Mouse (Mus musculus) lung, embryonic 14.5 days (tissue): ENCODE measurements around the gene Pard6a. TPM values are rescaled to one million over a fixed set of nuclear protein-coding genes. Genes with fewer than 3 reads are reported as not detected.

Experiments
- ATAC-seq: fragments of 200-750 bp; cut with Nextera tagmentation; 2 replicates; pipeline ENCODE4 v1.8.0; 2017; ENCODE audit warnings: mild to moderate bottlenecking, moderate TSS enrichment, moderate library complexity; ENCODE audit not compliant: insufficient read depth
- DNase-seq: peaks from one replicate; pipeline ENCODE4 v3.0.0-alpha.2; 2015
- H3K27ac ChIP-seq: fragments of 300-500 bp; sonication (generic); 2 replicates; pipeline ENCODE4 v1.5.1; 2014; ENCODE audit warnings: low read depth, mild to moderate bottlenecking, moderate library complexity
- H3K27me3 ChIP-seq: fragments of 300-500 bp; sonication (generic); 2 replicates; pipeline ENCODE4 v1.6.1; 2014; ENCODE audit warnings: low read length, control low read depth; ENCODE audit not compliant: insufficient read depth
- H3K36me3 ChIP-seq: fragments of 300-500 bp; sonication (generic); 2 replicates; pipeline ENCODE4 v1.6.1; 2014; ENCODE audit warnings: control low read depth; ENCODE audit not compliant: insufficient read depth
- H3K4me1 ChIP-seq: fragments of 300-500 bp; sonication (generic); 2 replicates; pipeline ENCODE4 v1.6.1; 2014; ENCODE audit warnings: antibody characterized with exemption, control low read depth; ENCODE audit not compliant: insufficient read depth
- H3K4me2 ChIP-seq: fragments of 300-500 bp; sonication (generic); 2 replicates; pipeline ENCODE4 v1.6.1; 2014; ENCODE audit warnings: mild to moderate bottlenecking
- H3K4me3 ChIP-seq: fragments of 300-500 bp; sonication (generic); 2 replicates; pipeline ENCODE4 v1.5.1; 2014; ENCODE audit warnings: low read depth, low read length
- H3K9ac ChIP-seq: fragments of 300-500 bp; sonication (generic); 2 replicates; pipeline ENCODE4 v1.6.1; 2014
- H3K9me3 ChIP-seq: fragments of 300-500 bp; sonication (generic); 2 replicates; pipeline ENCODE4 v1.6.1; 2016; ENCODE audit warnings: low read depth, low read length, control low read depth
- CTCF ChIP-seq: IDR thresholded peaks from 2 replicates; pipeline ENCODE4 v1.5.1; 2016; ENCODE audit warnings: antibody characterized with exemption, low read depth
- WGBS: fragments of 180-500 bp; shearing (Covaris S2); extraction: QIAGEN DNeasy Blood & Tissue Kit; methylation state at CpG from one replicate; pipeline ENCODE4 v1.1.7; 2014; 5-methylcytosine and 5-hydroxymethylcytosine counted together
- polyA plus RNA-seq: library from polyadenylated mRNA; unstranded; fragments of >200 nt; fragmentation: Nextera tagmentation; extraction: Ambion mirVana; gene quantifications from 2 replicates; pipeline ENCODE4 v1.2.1, GENCODE M21; 2014

Gene Pard6a
- 13.4 and 13.6 TPM in 2 replicates for polyA plus RNA-seq

DNA sequence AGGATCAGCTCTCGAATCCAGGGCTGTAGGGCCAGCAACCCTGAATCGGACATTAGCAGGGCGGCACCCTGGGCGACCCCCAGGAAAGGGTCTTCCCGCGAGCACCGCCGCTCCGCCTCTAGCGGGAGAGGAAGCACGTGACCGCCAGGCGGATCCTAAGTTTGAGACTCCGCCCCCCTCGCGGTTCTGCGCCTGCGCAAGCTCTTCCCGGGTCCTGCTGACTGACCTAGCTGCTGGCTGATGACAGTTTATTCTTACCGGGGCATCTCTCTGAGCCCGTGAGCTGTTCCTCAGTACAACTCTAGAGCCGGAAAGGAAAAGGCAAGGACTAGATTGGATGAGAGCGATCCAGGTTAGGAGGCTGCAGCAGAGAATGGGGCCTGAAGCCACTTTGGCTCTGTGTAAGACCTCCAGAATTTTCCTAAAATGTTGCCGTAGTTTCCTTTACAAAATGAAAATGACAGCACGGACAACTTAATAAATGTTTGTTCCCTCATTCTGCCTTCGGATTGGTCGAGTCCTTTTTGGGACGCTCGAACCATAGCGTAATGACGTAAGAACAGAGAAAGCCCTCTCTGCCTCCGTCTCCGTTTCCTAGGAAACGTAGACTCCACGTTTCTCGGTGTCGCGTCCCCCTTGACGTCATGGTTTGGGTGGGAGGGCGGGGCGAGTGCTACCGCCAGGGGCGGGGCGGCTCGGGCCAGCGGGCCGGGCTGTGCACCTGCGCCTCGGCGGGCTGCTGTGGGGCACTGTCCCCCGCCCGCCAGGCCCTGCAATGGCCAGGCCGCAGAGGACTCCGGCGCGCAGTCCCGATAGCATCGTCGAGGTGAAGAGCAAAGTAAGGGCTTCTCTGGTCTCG, at the start of gene Pard6a, which contains the start of gene Acd:
Pard6a (plus strand) TSS at position 183 of the 859 bp plus-strand sequence.
Acd (minus strand) TSS at position 137 of the 859 bp plus-strand sequence.
- Histone ChIP-seq H3K4me2 (peak within 1 kb of the TSS; percentile 81), H3K4me1 (0 out of 2 replicates have a peak, but pooled peaks cover 2% of the 10 kb centered on the region), H3K27me3 (no peaks in the 10 kb centered on the region), H3K4me3 (peak within 1 kb of the TSS; percentile 67), H3K9ac (peak within 1 kb of the TSS; percentile 60), H3K27ac (peak within 1 kb of the TSS; percentile 89), H3K9me3 (no peaks in the 10 kb centered on the region), H3K36me3 (peaks cover 45% of the 10 kb centered on the region)
- ATAC-seq (peak; percentile 74), DNase-seq (peak; percentile 99)
- under 1% methylated on average over 60 of the region's 60 CpGs for WGBS
- TF ChIP-seq CTCF: peak; percentile 32

- Histone ChIP-seq H3K4me1 (no peaks in the 10 kb centered on the region), H3K27me3 (no peaks in the 10 kb centered on the region), H3K27ac (no peak overlapping the region), H3K4me3 (no peak overlapping the region), H3K4me2 (no peak overlapping the region), H3K36me3 (peaks cover 29% of the 10 kb centered on the region), H3K9ac (no peak overlapping the region), H3K9me3 (no peaks in the 10 kb centered on the region)
- TF ChIP-seq CTCF: no peak
- no peak for DNase-seq
- ATAC-seq: no peak
Observed at GRCm38 (mm10) chr8:105657641-105658040, 43.3 kb upstream of the Pard6a start.

GRCm38 (mm10) chr8:105661167-105661566, 39.8 kb upstream of the Pard6a start:
- TF ChIP-seq CTCF: peak; percentile 65
- no peaks in the 10 kb centered on the region for H3K27me3 ChIP-seq
- H3K36me3 ChIP-seq: peaks cover 32% of the 10 kb centered on the region
- no peak overlapping the region for H3K4me2 ChIP-seq
- 68% methylated on average over 3 of the region's 3 CpGs for WGBS
- ATAC-seq (no peak), DNase-seq (peak; percentile 71)
- H3K9ac ChIP-seq: no peak overlapping the region
- no peaks in the 10 kb centered on the region for H3K4me1 ChIP-seq
- H3K27ac ChIP-seq: no peak overlapping the region
- no peaks in the 10 kb centered on the region for H3K9me3 ChIP-seq
- no peak overlapping the region for H3K4me3 ChIP-seq

GRCm38 (mm10) chr8:105677891-105678290, 23.1 kb upstream of the Pard6a start:
- H3K4me2 ChIP-seq: no peak overlapping the region
- no peak overlapping the region for H3K9ac ChIP-seq
- H3K36me3 ChIP-seq: peaks cover 90% of the 10 kb centered on the region
- DNase-seq: no peak
- no peaks in the 10 kb centered on the region for H3K4me1 ChIP-seq
- WGBS: 76% methylated on average over 1 of the region's 1 CpGs
- peak; percentile 24; the same call in 1 of the 2 replicates for TF ChIP-seq CTCF
- H3K27ac ChIP-seq: no peak overlapping the region
- H3K4me3 ChIP-seq: no peak overlapping the region
- no peak for ATAC-seq
- H3K27me3 ChIP-seq: no peaks in the 10 kb centered on the region
- H3K9me3 ChIP-seq: no peaks in the 10 kb centered on the region

- H3K36me3 ChIP-seq: peaks cover 41% of the 10 kb centered on the region
- no peaks in the 10 kb centered on the region for H3K4me1 ChIP-seq
- H3K27ac ChIP-seq: no peak overlapping the region
- WGBS: 79% methylated on average over 7 of the region's 7 CpGs
- H3K27me3 ChIP-seq: no peaks in the 10 kb centered on the region
- H3K9ac ChIP-seq: 0 out of 2 replicates have a peak overlapping the region, but pooled peaks have one; percentile 5
- no peak for ATAC-seq
- H3K9me3 ChIP-seq: no peaks in the 10 kb centered on the region
- H3K4me3 ChIP-seq: no peak overlapping the region
- peak overlapping the region; percentile 46 for H3K4me2 ChIP-seq
- no peak for TF ChIP-seq CTCF
- DNase-seq: no peak
Observed at GRCm38 (mm10) chr8:105685325-105685724, 15.6 kb upstream of the Pard6a start.

- H3K9ac ChIP-seq: 0 out of 2 replicates have a peak within 1 kb of the TSS, but pooled peaks have one; percentile 5
- no peaks in the 10 kb centered on the region for H3K4me1 ChIP-seq
- no peaks in the 10 kb centered on the region for H3K9me3 ChIP-seq
- H3K27ac ChIP-seq: no peak within 1 kb of the TSS
- no peak within 1 kb of the TSS for H3K4me3 ChIP-seq
- DNase-seq: peak; percentile 59
- no peaks in the 10 kb centered on the region for H3K27me3 ChIP-seq
- 8% methylated on average over 26 of the region's 26 CpGs for WGBS
- peaks cover 36% of the 10 kb centered on the region for H3K36me3 ChIP-seq
- ATAC-seq: peak; percentile 64
- H3K4me2 ChIP-seq: peak within 1 kb of the TSS; percentile 46
- peak; percentile 80 for TF ChIP-seq CTCF
Observed at GRCm38 (mm10) chr8:105685796-105686308, 15.1 kb upstream of the Pard6a start, which contains the start of gene Carmil2. TSS of gene Carmil2 (plus strand) at chr8:105686274.

DNA sequence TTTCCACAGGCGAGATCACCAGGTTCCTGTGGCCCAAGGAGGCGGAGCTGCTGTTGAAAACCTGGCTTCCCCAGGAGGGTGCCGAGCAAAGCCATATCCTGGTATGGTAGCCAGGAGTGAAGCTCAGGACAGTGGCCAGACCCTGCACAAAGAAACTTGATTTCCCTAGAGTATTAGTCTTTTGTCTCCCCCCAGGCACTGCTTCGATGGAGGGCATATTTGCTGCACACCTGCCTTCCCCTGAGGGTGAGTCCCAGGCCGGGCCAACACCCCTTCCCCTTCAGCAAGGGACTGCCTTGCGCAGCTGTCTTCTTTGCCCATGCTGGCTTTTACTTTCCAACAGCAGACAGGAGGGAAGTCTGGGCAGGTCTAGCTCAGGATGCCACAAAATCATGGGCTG, 14.4 kb upstream of the Pard6a start:
- 0 out of 2 replicates have a peak overlapping the region, but pooled peaks have one; percentile 46 for H3K4me2 ChIP-seq

More for the DNA sequence above, 14.4 kb upstream of the Pard6a start:
- Histone ChIP-seq H3K36me3 (peaks cover 29% of the 10 kb centered on the region), H3K27me3 (no peaks in the 10 kb centered on the region), H3K9ac (no peak overlapping the region), H3K27ac (no peak overlapping the region), H3K4me3 (no peak overlapping the region), H3K9me3 (no peaks in the 10 kb centered on the region), H3K4me1 (no peaks in the 10 kb centered on the region)
- no peak for TF ChIP-seq CTCF
- ATAC-seq (no peak), DNase-seq (no peak)
- WGBS: 64% methylated on average over 6 of the region's 6 CpGs
